Mouse (Mus musculus): Measurements from ENCODE around the gene Prkce. TPM values are rescaled to one million over a fixed set of nuclear protein-coding genes. Genes with fewer than 3 reads are reported as not detected.

Prkce gene
- polyA plus RNA-seq, 1 experiment from 2014 or later, result 8.1 TPM

DNA sequence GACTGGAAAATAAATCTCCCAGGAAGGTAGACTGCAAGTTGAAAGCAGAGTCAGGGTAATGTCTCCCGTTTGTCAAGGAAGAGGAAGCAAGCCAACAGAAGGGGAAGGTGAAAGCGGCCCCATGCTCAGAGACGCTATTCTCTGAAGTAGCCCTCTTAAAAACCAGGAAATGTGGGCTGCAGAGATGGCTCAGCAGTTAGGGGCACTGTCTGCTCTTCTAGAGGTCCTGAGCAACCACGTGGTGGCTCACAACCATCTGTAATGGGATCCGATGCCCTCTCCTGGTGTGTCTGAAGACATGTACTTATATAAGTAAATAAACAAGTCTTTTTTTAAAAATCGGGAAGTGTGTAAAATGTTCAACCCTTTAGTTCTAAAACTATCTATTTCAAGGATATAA lies 327.3 kb downstream of the Prkce start:
- no peaks in the 10 kb centered on the region for H3K27me3 ChIP-seq
- H3K9me3 ChIP-seq (replicated peaks), result no peaks in the 10 kb centered on the region
- WGBS, result 69% methylated on average over 6 of the region's 6 CpGs
- no peak for ATAC-seq (ENCODE audit: insufficient number of reproducible peaks, low FRiP score, low TSS enrichment, low read depth)
- H3K9ac ChIP-seq, result no peak overlapping the region
- no peak overlapping the region for H3K4me3 ChIP-seq (replicated peaks)
- no peak overlapping the region for H3K27ac ChIP-seq (replicated peaks)
- peaks cover 19% of the 10 kb centered on the region for H3K4me1 ChIP-seq
- no peak overlapping the region for H3K4me2 ChIP-seq (replicated peaks)
- no peaks in the 10 kb centered on the region for H3K36me3 ChIP-seq

GRCm38 (mm10) chr17:86496123-86496771 lies 328.7 kb downstream of the Prkce start:
- ATAC-seq (ENCODE audit: insufficient number of reproducible peaks, low FRiP score, low TSS enrichment, low read depth), result no peak; the same call in 1 of the 2 replicates
- H3K27ac ChIP-seq (replicated peaks), result no peak overlapping the region
- no peak overlapping the region for H3K4me3 ChIP-seq (replicated peaks)
- no peaks in the 10 kb centered on the region for H3K36me3 ChIP-seq
- no peak overlapping the region for H3K4me2 ChIP-seq (replicated peaks)
- peaks cover 25% of the 10 kb centered on the region for H3K4me1 ChIP-seq
- no peaks in the 10 kb centered on the region for H3K27me3 ChIP-seq
- no peak overlapping the region for H3K9ac ChIP-seq
- WGBS, result 84% methylated on average over 9 of the region's 9 CpGs
- H3K9me3 ChIP-seq (replicated peaks), result no peaks in the 10 kb centered on the region

DNA sequence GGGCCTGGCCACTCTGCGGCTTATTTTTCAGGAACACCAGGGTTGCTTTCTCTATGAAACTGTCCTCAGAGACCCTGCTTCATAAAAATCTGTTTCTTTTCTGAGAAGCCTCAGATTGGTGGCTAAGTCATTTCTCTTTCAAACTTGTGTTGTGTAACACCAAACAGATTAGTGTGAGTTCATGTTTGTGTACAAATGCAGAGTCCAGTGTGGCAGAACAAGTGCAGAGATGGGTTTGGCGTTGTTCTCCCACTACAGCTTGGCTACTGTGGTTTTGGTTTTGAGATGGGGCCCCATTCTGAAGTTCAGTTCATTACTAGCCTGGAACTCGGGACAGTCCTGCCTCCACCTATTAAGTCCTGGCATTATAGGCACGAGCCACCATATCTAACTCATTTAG lies 329.7 kb downstream of the Prkce start:
- ATAC-seq (ENCODE audit: insufficient number of reproducible peaks, low FRiP score, low TSS enrichment, low read depth), result no peak
- Histone ChIP-seq H3K36me3 (no peaks in the 10 kb centered on the region), H3K9ac (no peak overlapping the region), H3K9me3 (replicated peaks) (no peaks in the 10 kb centered on the region), H3K4me2 (replicated peaks) (no peak overlapping the region), H3K27ac (replicated peaks) (no peak overlapping the region), H3K4me3 (replicated peaks) (no peak overlapping the region), H3K4me1 (peaks cover 25% of the 10 kb centered on the region), H3K27me3 (no peaks in the 10 kb centered on the region)
- WGBS, result 67% methylated on average over 4 of the region's 4 CpGs

- H3K27ac ChIP-seq (replicated peaks), result peak overlapping the region; percentile 80
- no peaks in the 10 kb centered on the region for H3K36me3 ChIP-seq
- peak; percentile 67; the same call in 1 of the 2 replicates for ATAC-seq (ENCODE audit: insufficient number of reproducible peaks, low FRiP score, low TSS enrichment, low read depth)
- H3K4me1 ChIP-seq, result peaks cover 25% of the 10 kb centered on the region
- WGBS, result 23% methylated on average over 15 of the region's 15 CpGs
- no peak overlapping the region for H3K9ac ChIP-seq
- H3K4me3 ChIP-seq (replicated peaks), result no peak overlapping the region
- no peaks in the 10 kb centered on the region for H3K9me3 ChIP-seq (replicated peaks)
- no peaks in the 10 kb centered on the region for H3K27me3 ChIP-seq
- H3K4me2 ChIP-seq (replicated peaks), result no peak overlapping the region
These were observed 331.9 kb downstream of the Prkce start for GRCm38 (mm10) chr17:86499359-86500045.

GRCm38 (mm10) chr17:86501393-86501792 lies 333.8 kb downstream of the Prkce start:
- H3K9ac ChIP-seq, result no peak overlapping the region
- ATAC-seq (ENCODE audit: insufficient number of reproducible peaks, low FRiP score, low TSS enrichment, low read depth), result no peak
- H3K4me2 ChIP-seq (replicated peaks), result no peak overlapping the region
- peaks cover 26% of the 10 kb centered on the region for H3K4me1 ChIP-seq
- no peaks in the 10 kb centered on the region for H3K9me3 ChIP-seq (replicated peaks)
- H3K36me3 ChIP-seq, result no peaks in the 10 kb centered on the region
- no peak overlapping the region for H3K27ac ChIP-seq (replicated peaks)
- no peaks in the 10 kb centered on the region for H3K27me3 ChIP-seq
- no peak overlapping the region for H3K4me3 ChIP-seq (replicated peaks)
- WGBS, result 89% methylated on average over 4 of the region's 4 CpGs

DNA sequence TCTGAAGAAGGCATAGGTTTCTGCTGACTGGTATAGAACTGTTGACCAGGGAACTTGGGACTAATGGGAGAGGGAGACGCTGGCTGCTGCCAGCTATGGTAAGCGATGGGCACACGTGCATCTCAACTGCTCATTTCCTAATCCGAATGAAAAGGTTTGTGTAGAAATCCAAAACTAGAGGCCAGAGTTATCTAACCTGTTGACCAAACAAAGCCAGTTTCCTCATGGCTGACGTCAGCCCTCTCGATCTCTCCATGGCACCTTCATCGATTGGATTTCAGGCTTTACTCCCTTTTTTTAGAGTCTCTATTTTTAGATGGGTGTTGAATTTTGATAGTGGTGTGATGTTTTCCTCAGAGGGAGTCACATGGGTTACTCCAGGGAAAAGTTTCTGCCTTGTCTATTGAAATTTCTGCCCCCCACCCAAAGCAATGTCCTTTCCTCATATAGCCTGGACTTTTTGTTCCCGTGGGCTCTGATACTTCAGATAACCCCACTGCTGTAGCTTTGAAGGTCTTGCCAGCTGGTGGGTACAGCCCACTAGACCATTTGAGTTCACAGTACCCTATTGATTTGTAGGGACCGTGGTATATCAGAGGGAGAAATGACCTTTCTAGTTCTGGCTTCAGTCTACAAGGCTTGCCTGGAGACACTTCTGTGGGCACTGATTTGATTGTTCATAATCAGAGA lies 335.8 kb downstream of the Prkce start:
- no peaks in the 10 kb centered on the region for H3K9me3 ChIP-seq (replicated peaks)
- 95% methylated on average over 9 of the region's 9 CpGs for WGBS
- no peak for ATAC-seq (ENCODE audit: insufficient number of reproducible peaks, low FRiP score, low TSS enrichment, low read depth)
- H3K27me3 ChIP-seq, result no peaks in the 10 kb centered on the region
- H3K27ac ChIP-seq (replicated peaks), result no peak overlapping the region
- peaks cover 29% of the 10 kb centered on the region for H3K4me1 ChIP-seq
- H3K4me3 ChIP-seq (replicated peaks), result no peak overlapping the region
- no peak overlapping the region for H3K9ac ChIP-seq
- H3K36me3 ChIP-seq, result no peaks in the 10 kb centered on the region
- H3K4me2 ChIP-seq (replicated peaks), result no peak overlapping the region

GRCm38 (mm10) chr17:86505183-86505631 lies 337.6 kb downstream of the Prkce start, which contains the start of gene Gm10309:
Gene Gm10309 (minus strand): TSS chr17:86505232.
- Histone ChIP-seq H3K9ac (no peak within 1 kb of the TSS), H3K27me3 (no peaks in the 10 kb centered on the region), H3K4me3 (replicated peaks) (no peak within 1 kb of the TSS), H3K36me3 (no peaks in the 10 kb centered on the region), H3K4me2 (replicated peaks) (no peak within 1 kb of the TSS), H3K27ac (replicated peaks) (no peak within 1 kb of the TSS), H3K9me3 (replicated peaks) (no peaks in the 10 kb centered on the region), H3K4me1 (peaks cover 13% of the 10 kb centered on the region)
- no peak for ATAC-seq (ENCODE audit: insufficient number of reproducible peaks, low FRiP score, low TSS enrichment, low read depth)
- 62% methylated on average over 8 of the region's 8 CpGs for WGBS

DNA sequence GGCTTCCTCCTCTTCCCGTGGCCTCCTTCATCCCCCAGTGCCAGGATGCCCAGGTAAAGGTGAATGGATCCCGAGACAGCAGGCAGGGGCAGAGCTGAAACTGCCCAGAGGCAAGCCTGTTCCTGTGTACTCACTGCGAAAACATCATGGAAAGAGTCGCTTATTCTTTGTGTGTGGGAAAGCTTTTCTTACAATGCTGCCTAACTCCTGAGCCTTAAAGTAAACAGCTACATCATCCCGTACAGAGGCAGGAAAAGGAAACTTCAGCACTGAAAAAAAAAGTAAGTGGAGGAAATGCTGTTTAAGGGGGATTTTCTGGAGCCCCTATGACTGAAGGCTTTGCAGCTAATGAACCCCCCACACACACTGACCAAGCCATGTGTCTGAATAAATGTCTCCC lies 339.3 kb downstream of the Prkce start:
- no peak for ATAC-seq (ENCODE audit: insufficient number of reproducible peaks, low FRiP score, low TSS enrichment, low read depth)
- WGBS, result 54% methylated on average over 5 of the region's 5 CpGs
- Histone ChIP-seq H3K36me3 (no peaks in the 10 kb centered on the region), H3K9ac (no peak overlapping the region), H3K4me1 (peaks cover 11% of the 10 kb centered on the region; the same call in 1 of the 2 replicates), H3K27me3 (no peaks in the 10 kb centered on the region), H3K27ac (replicated peaks) (peak overlapping the region; percentile 79), H3K4me2 (replicated peaks) (no peak overlapping the region), H3K4me3 (replicated peaks) (no peak overlapping the region), H3K9me3 (replicated peaks) (no peaks in the 10 kb centered on the region)

- ATAC-seq (ENCODE audit: insufficient number of reproducible peaks, low FRiP score, low TSS enrichment, low read depth), result no peak
These were observed 340.0 kb downstream of the Prkce start for GRCm38 (mm10) chr17:86507342-86508211.

GRCm38 (mm10) chr17:86508212-86508490 lies 340.6 kb downstream of the Prkce start:
- Histone ChIP-seq H3K36me3 (no peaks in the 10 kb centered on the region), H3K4me3 (replicated peaks) (no peak overlapping the region), H3K9ac (no peak overlapping the region), H3K4me2 (replicated peaks) (no peak overlapping the region), H3K27ac (replicated peaks) (no peak overlapping the region), H3K27me3 (no peaks in the 10 kb centered on the region), H3K4me1 (peaks cover 12% of the 10 kb centered on the region; the same call in 1 of the 2 replicates), H3K9me3 (replicated peaks) (no peaks in the 10 kb centered on the region)
- ATAC-seq (ENCODE audit: insufficient number of reproducible peaks, low FRiP score, low TSS enrichment, low read depth), result no peak
- WGBS, result 90% methylated on average over 3 of the region's 3 CpGs

More at GRCm38 (mm10) chr17:86507342-86508211, 340.0 kb downstream of the Prkce start:
- Histone ChIP-seq H3K4me1 (peaks cover 11% of the 10 kb centered on the region; the same call in 1 of the 2 replicates), H3K4me2 (replicated peaks) (no peak overlapping the region), H3K9ac (no peak overlapping the region), H3K27ac (replicated peaks) (peak overlapping the region; percentile 79; the same call in 1 of the 2 replicates), H3K4me3 (replicated peaks) (no peak overlapping the region), H3K27me3 (no peaks in the 10 kb centered on the region), H3K9me3 (replicated peaks) (no peaks in the 10 kb centered on the region), H3K36me3 (no peaks in the 10 kb centered on the region)
- 59% methylated on average over 19 of the region's 19 CpGs for WGBS
